ENCODE assay signal across 19 mouse cellular contexts in the genomic region with DNA sequence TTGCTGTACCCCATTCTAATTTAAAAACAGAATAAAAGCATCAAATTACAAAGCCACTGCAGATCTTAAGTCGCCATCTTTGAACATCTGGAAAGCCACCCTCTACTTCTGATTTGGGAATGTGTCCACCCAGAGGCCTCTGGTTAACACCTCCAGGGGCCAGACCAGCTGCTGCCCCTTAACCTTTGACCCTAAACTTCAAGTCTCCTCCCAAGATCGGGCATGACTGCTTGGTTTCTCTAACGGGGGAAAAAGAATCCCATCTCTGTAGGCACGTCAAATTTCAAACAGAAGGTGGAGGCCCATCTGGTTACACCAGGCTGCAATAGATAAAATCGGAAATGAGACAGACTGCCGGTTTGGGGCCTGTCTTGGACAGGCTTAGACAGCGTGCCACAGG. TPM values are rescaled to one million over a fixed set of nuclear protein-coding genes. Genes with fewer than 3 reads are reported as not detected.
A peak's percentile ranks its signal among the peaks of the same experiment; 100 is the strongest.
DNase-seq lines count a peak whose midpoint lies in the region; ATAC-seq lines count a peak whose summit lies in the region.
"Had no signal": no experiment of that assay in that cellular context is flagged by ENCODE, and none has a peak within 500 bp of the region (broad histone marks: within the 10 kb centered on the region; RNA-seq: fewer than 3 reads in every experiment).

No protein-coding gene starts in this region.

- H3K36me3 ChIP-seq in heart, embryonic 13.5 days: no peaks in the 10 kb centered on the region
- H3K36me3 ChIP-seq in midbrain, embryonic 13.5 days: no peaks in the 10 kb centered on the region
- H3K36me3 ChIP-seq in midbrain, embryonic 10.5 days: no peaks in the 10 kb centered on the region
- H3K36me3 ChIP-seq in embryonic facial prominence, embryonic 15.5 days: no peaks in the 10 kb centered on the region
- no peaks in the 10 kb centered on the region for H3K36me3 ChIP-seq in neural tube, embryonic 15.5 days

- no peak for ATAC-seq in heart, embryonic 13.5 days (ENCODE audit: extremely low read depth, insufficient number of reproducible peaks, low FRiP score, low TSS enrichment)
- no peak for ATAC-seq in midbrain, embryonic 13.5 days
- ATAC-seq in embryonic facial prominence, embryonic 15.5 days (ENCODE audit: insufficient number of reproducible peaks, low FRiP score, low TSS enrichment, low read depth): no peak
- no peak for ATAC-seq in neural tube, embryonic 15.5 days (ENCODE audit: low FRiP score)
- ATAC-seq: CD4-positive, CD25-positive, alpha-beta regulatory T cell, adult 4 months had no signal

- no peak overlapping the region for H3K27ac ChIP-seq in heart, embryonic 13.5 days (replicated peaks)
- no peak overlapping the region for H3K27ac ChIP-seq in midbrain, embryonic 13.5 days
- no peak overlapping the region for H3K27ac ChIP-seq in midbrain, embryonic 10.5 days (replicated peaks)
- no peak overlapping the region for H3K27ac ChIP-seq in embryonic facial prominence, embryonic 15.5 days (replicated peaks)
- H3K27ac ChIP-seq in neural tube, embryonic 15.5 days (replicated peaks): no peak overlapping the region
- H3K27ac ChIP-seq: hindbrain, postnatal 0 days had no signal

- peak overlapping the region; percentile 92; the same call in 1 of the 2 replicates for H3K4me2 ChIP-seq in heart, embryonic 13.5 days
- H3K4me2 ChIP-seq in midbrain, embryonic 13.5 days (replicated peaks): 0 out of 2 replicates have a peak overlapping the region, but pooled peaks have one; percentile 69
- H3K4me2 ChIP-seq in embryonic facial prominence, embryonic 15.5 days (replicated peaks): no peak overlapping the region
- H3K4me2 ChIP-seq in neural tube, embryonic 15.5 days: 0 out of 2 replicates have a peak overlapping the region, but pooled peaks have one; percentile 83

- peaks cover 26% of the 10 kb centered on the region for H3K4me1 ChIP-seq in heart, embryonic 13.5 days
- H3K4me1 ChIP-seq in midbrain, embryonic 13.5 days (replicated peaks): peaks cover 39% of the 10 kb centered on the region
- H3K4me1 ChIP-seq in midbrain, embryonic 10.5 days: peaks cover 35% of the 10 kb centered on the region
- peaks cover 26% of the 10 kb centered on the region for H3K4me1 ChIP-seq in embryonic facial prominence, embryonic 15.5 days
- peaks cover 27% of the 10 kb centered on the region for H3K4me1 ChIP-seq in neural tube, embryonic 15.5 days

- no peaks in the 10 kb centered on the region for H3K9me3 ChIP-seq in heart, embryonic 13.5 days
- no peaks in the 10 kb centered on the region for H3K9me3 ChIP-seq in midbrain, embryonic 13.5 days
- H3K9me3 ChIP-seq in midbrain, embryonic 10.5 days (replicated peaks): peaks cover 12% of the 10 kb centered on the region
- no peaks in the 10 kb centered on the region for H3K9me3 ChIP-seq in embryonic facial prominence, embryonic 15.5 days (replicated peaks)
- H3K9me3 ChIP-seq in neural tube, embryonic 15.5 days (replicated peaks): no peaks in the 10 kb centered on the region

- intact Hi-C loops in heart, postnatal 14 days (cut with DNase I): no loop called here

- no peak overlapping the region for H3K9ac ChIP-seq in heart, embryonic 13.5 days
- H3K9ac ChIP-seq in midbrain, embryonic 13.5 days (replicated peaks): no peak overlapping the region
- H3K9ac ChIP-seq in embryonic facial prominence, embryonic 15.5 days: no peak overlapping the region
- no peak overlapping the region for H3K9ac ChIP-seq in neural tube, embryonic 15.5 days (replicated peaks)

- DNase-seq in heart, postnatal 14 days: no peak
- DNase-seq in midbrain, embryonic 10.5 days (ENCODE audit: low spot score): no peak
- no peak for DNase-seq in MN1 (ENCODE audit: low spot score)
- no peak for DNase-seq in frontal cortex, postnatal 25 days (ENCODE audit: low spot score in 2 of 2)
- DNase-seq: cerebellum, adult 8-10 months; gastrocnemius, postnatal 36 days; lung, adult 2 months; thymus, postnatal 25 days had no signal

- H3K27me3 ChIP-seq in heart, embryonic 13.5 days (replicated peaks): peaks cover 89% of the 10 kb centered on the region
- peaks cover 83% of the 10 kb centered on the region for H3K27me3 ChIP-seq in midbrain, embryonic 13.5 days
- peaks cover 98% of the 10 kb centered on the region for H3K27me3 ChIP-seq in midbrain, embryonic 10.5 days (ENCODE audit: low read depth, poor library complexity, severe bottlenecking)
- peaks cover 71% of the 10 kb centered on the region for H3K27me3 ChIP-seq in embryonic facial prominence, embryonic 15.5 days
- peaks cover 57% of the 10 kb centered on the region for H3K27me3 ChIP-seq in neural tube, embryonic 15.5 days (replicated peaks)

- WGBS in heart, embryonic 13.5 days: 55% methylated on average over 7 of the region's 7 CpGs
- 49% methylated on average over 7 of the region's 7 CpGs for WGBS in midbrain, embryonic 13.5 days
- 37% methylated on average over 7 of the region's 7 CpGs for WGBS in midbrain, embryonic 10.5 days
- 27% methylated on average over 7 of the region's 7 CpGs for WGBS in embryonic facial prominence, embryonic 15.5 days
- 51% methylated on average over 7 of the region's 7 CpGs for WGBS in neural tube, embryonic 15.5 days

- no peak overlapping the region for H3K4me3 ChIP-seq in heart, embryonic 13.5 days
- H3K4me3 ChIP-seq in midbrain, embryonic 13.5 days (replicated peaks): no peak overlapping the region
- H3K4me3 ChIP-seq in midbrain, embryonic 10.5 days: no peak overlapping the region
- 0 out of 2 replicates have a peak overlapping the region, but pooled peaks have one; percentile 45 for H3K4me3 ChIP-seq in embryonic facial prominence, embryonic 15.5 days (replicated peaks)
- H3K4me3 ChIP-seq in neural tube, embryonic 15.5 days (replicated peaks): no peak overlapping the region

RNA-seq across cellular contexts. Expression of a gene that starts 2.1 kb away (rescaled TPM):
- not detected in 2 replicates for polyA plus RNA-seq in heart, embryonic 13.5 days (2015; fragmentation: Nextera tagmentation; extraction: Ambion mirVana)
- not detected for total RNA-seq in heart, postnatal 14 days (2021)
- polyA plus RNA-seq in midbrain, embryonic 13.5 days (2015; fragmentation: Nextera tagmentation; extraction: Ambion mirVana): not detected in 2 replicates
- not detected in 2 replicates for polyA plus RNA-seq in midbrain, embryonic 10.5 days (2016; fragmentation: Nextera tagmentation; extraction: Ambion mirVana)
- polyA plus RNA-seq in embryonic facial prominence, embryonic 15.5 days (2015; fragmentation: Nextera tagmentation; extraction: Ambion mirVana): 0.18 TPM in 1 of 2 replicates, not detected in the other
- polyA plus RNA-seq in neural tube, embryonic 15.5 days (2015; fragmentation: Nextera tagmentation; extraction: Ambion mirVana): 0.27 TPM in 1 of 2 replicates, not detected in the other
- total RNA-seq: gastrocnemius, postnatal 36 days; hindbrain, postnatal 0 days had no signal
- polyA plus RNA-seq: brain, embryonic 14.5 days; CD4-positive, CD25-positive, alpha-beta regulatory T cell, adult 4 months; embryonic facial prominence, embryonic 11.5 days; heart, embryonic 16.5 days; kidney, embryonic 14.5 days; lung, adult 2 months had no signal

RNA-seq across cellular contexts. Expression of a gene that starts 2.2 kb away (rescaled TPM):
- polyA plus RNA-seq in heart, embryonic 13.5 days (2015; fragmentation: Nextera tagmentation; extraction: Ambion mirVana): 0.27 and 0.47 TPM in 2 replicates
- total RNA-seq in heart, postnatal 14 days (2021): under 1 TPM; 0.07 TPM
- polyA plus RNA-seq in midbrain, embryonic 13.5 days (2015; fragmentation: Nextera tagmentation; extraction: Ambion mirVana): 0.31 and 0.42 TPM in 2 replicates
- polyA plus RNA-seq in midbrain, embryonic 10.5 days (2016; fragmentation: Nextera tagmentation; extraction: Ambion mirVana): 0.19 and 0.26 TPM in 2 replicates
- 1.1 and 1.5 TPM in 2 replicates for polyA plus RNA-seq in embryonic facial prominence, embryonic 15.5 days (2015; fragmentation: Nextera tagmentation; extraction: Ambion mirVana)
- 1.4 and 1.6 TPM in 2 replicates for polyA plus RNA-seq in neural tube, embryonic 15.5 days (2015; fragmentation: Nextera tagmentation; extraction: Ambion mirVana)
- polyA plus RNA-seq: CD4-positive, CD25-positive, alpha-beta regulatory T cell, adult 4 months had no signal

RNA-seq across cellular contexts. Expression of a gene that starts 7.6 kb away (rescaled TPM):
- not detected in 2 replicates for polyA plus RNA-seq in heart, embryonic 13.5 days (2015; fragmentation: Nextera tagmentation; extraction: Ambion mirVana)
- not detected for total RNA-seq in heart, postnatal 14 days (2021)
- not detected in 2 replicates for polyA plus RNA-seq in midbrain, embryonic 13.5 days (2015; fragmentation: Nextera tagmentation; extraction: Ambion mirVana)
- polyA plus RNA-seq in midbrain, embryonic 10.5 days (2016; fragmentation: Nextera tagmentation; extraction: Ambion mirVana): not detected in 2 replicates
- polyA plus RNA-seq in embryonic facial prominence, embryonic 15.5 days (2015; fragmentation: Nextera tagmentation; extraction: Ambion mirVana): not detected in 2 replicates
- polyA plus RNA-seq in neural tube, embryonic 15.5 days (2015; fragmentation: Nextera tagmentation; extraction: Ambion mirVana): not detected in 2 replicates
- total RNA-seq: gastrocnemius, postnatal 36 days; hindbrain, postnatal 0 days had no signal
- polyA plus RNA-seq: brain, embryonic 14.5 days; CD4-positive, CD25-positive, alpha-beta regulatory T cell, adult 4 months; embryonic facial prominence, embryonic 11.5 days; heart, embryonic 16.5 days; hindbrain, postnatal 0 days; kidney, embryonic 14.5 days; lung, adult 2 months had no signal

RNA-seq across cellular contexts. Expression of a gene that starts 20.8 kb away (rescaled TPM):
- 3.0 TPM in 2 replicates for polyA plus RNA-seq in heart, embryonic 13.5 days (2015; fragmentation: Nextera tagmentation; extraction: Ambion mirVana)
- under 1 TPM; 0.44 to 0.53 TPM for total RNA-seq in heart, postnatal 14 days (2021)
- 1.8 and 2.2 TPM in 2 replicates for polyA plus RNA-seq in midbrain, embryonic 13.5 days (2015; fragmentation: Nextera tagmentation; extraction: Ambion mirVana)
- polyA plus RNA-seq in midbrain, embryonic 10.5 days (2016; fragmentation: Nextera tagmentation; extraction: Ambion mirVana): 1.8 and 2.1 TPM in 2 replicates
- polyA plus RNA-seq in embryonic facial prominence, embryonic 15.5 days (2015; fragmentation: Nextera tagmentation; extraction: Ambion mirVana): 3.4 and 3.7 TPM in 2 replicates
- 3.4 and 4.1 TPM in 2 replicates for polyA plus RNA-seq in neural tube, embryonic 15.5 days (2015; fragmentation: Nextera tagmentation; extraction: Ambion mirVana)
- polyA plus RNA-seq: CD4-positive, CD25-positive, alpha-beta regulatory T cell, adult 4 months had no signal

RNA-seq across cellular contexts. Expression of a gene that starts 20.9 kb away (rescaled TPM):
- polyA plus RNA-seq in heart, embryonic 13.5 days (2015; fragmentation: Nextera tagmentation; extraction: Ambion mirVana): 0.09 and 0.14 TPM in 2 replicates
- total RNA-seq in heart, postnatal 14 days (2021): not detected
- polyA plus RNA-seq in midbrain, embryonic 13.5 days (2015; fragmentation: Nextera tagmentation; extraction: Ambion mirVana): not detected in 2 replicates
- not detected in 2 replicates for polyA plus RNA-seq in midbrain, embryonic 10.5 days (2016; fragmentation: Nextera tagmentation; extraction: Ambion mirVana)
- polyA plus RNA-seq in embryonic facial prominence, embryonic 15.5 days (2015; fragmentation: Nextera tagmentation; extraction: Ambion mirVana): 0.17 and 0.28 TPM in 2 replicates
- polyA plus RNA-seq in neural tube, embryonic 15.5 days (2015; fragmentation: Nextera tagmentation; extraction: Ambion mirVana): 0.13 TPM in 1 of 2 replicates, not detected in the other
- total RNA-seq: gastrocnemius, postnatal 36 days; hindbrain, postnatal 0 days; left cerebral cortex, postnatal 14 days had no signal
- polyA plus RNA-seq: brain, embryonic 14.5 days; CD4-positive, CD25-positive, alpha-beta regulatory T cell, adult 4 months; embryonic facial prominence, embryonic 11.5 days; hindbrain, postnatal 0 days; kidney, embryonic 14.5 days had no signal
